Mouse (Mus musculus): ENCODE results near the gene Serpinb3b. TPM values are rescaled to one million over a fixed set of nuclear protein-coding genes. Genes with fewer than 3 reads are reported as not detected.
"Not testable (repeated sequence)": the region's sequence is repeated elsewhere in the genome, so short reads cannot be mapped to it uniquely, and the experiment has no call there.

Gene Serpinb3b
- not detected in 2 replicates for polyA plus RNA-seq (2015; fragmentation: Nextera tagmentation; extraction: Ambion mirVana)

GRCm38 (mm10) chr1:107278261-107278660, at the start of gene Serpinb3b, which contains the start of gene Serpinb3c:
Serpinb3b (minus strand) TSS chr1:107278361.
Serpinb3c (minus strand) TSS chr1:107278371.
- not testable (repeated sequence) for H3K4me3 ChIP-seq (replicated peaks; ENCODE audit: low read depth, low read length); H3K9ac ChIP-seq (ENCODE audit: low read depth, low read length); DNase-seq (ENCODE audit: low spot score); H3K27me3 ChIP-seq (ENCODE audit: insufficient read depth, low read length); ATAC-seq (replicated peaks; ENCODE audit: low FRiP score, low read depth); H3K4me1 ChIP-seq (replicated peaks; ENCODE audit: insufficient read depth, low read length); H3K4me2 ChIP-seq (ENCODE audit: low read length); H3K36me3 ChIP-seq (ENCODE audit: insufficient read depth, low read length); H3K27ac ChIP-seq; H3K9me3 ChIP-seq (replicated peaks; ENCODE audit: low read length)

GRCm38 (mm10) chr1:107243170-107243569, 35.0 kb downstream of the Serpinb3b start:
- H3K4me2 ChIP-seq (ENCODE audit: low read length); H3K27ac ChIP-seq; H3K4me3 ChIP-seq (replicated peaks; ENCODE audit: low read depth, low read length); H3K4me1 ChIP-seq (replicated peaks; ENCODE audit: insufficient read depth, low read length); H3K9ac ChIP-seq (ENCODE audit: low read depth, low read length); ATAC-seq (replicated peaks; ENCODE audit: low FRiP score, low read depth); H3K36me3 ChIP-seq (ENCODE audit: insufficient read depth, low read length); H3K9me3 ChIP-seq (replicated peaks; ENCODE audit: low read length); H3K27me3 ChIP-seq (ENCODE audit: insufficient read depth, low read length): not testable (repeated sequence)
- 41% methylated on average over 3 of the region's 3 CpGs for WGBS
- DNase-seq (ENCODE audit: low spot score), result peak; percentile 3
- peak; percentile 72 for TF ChIP-seq CTCF (IDR thresholded peaks at IDR 0.05; ENCODE audit: low read depth)

DNA sequence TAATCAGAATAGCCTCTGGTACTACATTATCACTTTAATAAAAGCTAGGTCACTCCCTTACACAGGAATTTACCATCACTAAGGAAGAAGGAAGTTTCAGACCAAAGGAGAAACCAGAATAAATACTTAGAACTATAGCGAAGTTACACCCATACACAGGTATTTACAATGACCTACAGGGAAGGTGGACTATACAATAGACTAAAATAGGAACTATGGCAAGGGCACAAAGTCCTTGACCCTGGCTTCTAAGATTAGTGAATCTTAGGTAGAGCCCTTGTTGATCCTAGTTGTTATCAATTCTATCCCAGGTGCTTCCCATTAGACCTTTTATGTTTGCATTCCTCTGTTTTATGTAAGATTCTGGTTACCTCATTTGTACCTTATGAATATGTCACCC, 60.9 kb downstream of the Serpinb3b start:
- not testable (repeated sequence) for H3K27me3 ChIP-seq (ENCODE audit: insufficient read depth, low read length); H3K27ac ChIP-seq; H3K9ac ChIP-seq (ENCODE audit: low read depth, low read length); H3K4me2 ChIP-seq (ENCODE audit: low read length); H3K4me3 ChIP-seq (replicated peaks; ENCODE audit: low read depth, low read length); ATAC-seq (replicated peaks; ENCODE audit: low FRiP score, low read depth); DNase-seq (ENCODE audit: low spot score); H3K36me3 ChIP-seq (ENCODE audit: insufficient read depth, low read length); H3K9me3 ChIP-seq (replicated peaks; ENCODE audit: low read length); H3K4me1 ChIP-seq (replicated peaks; ENCODE audit: insufficient read depth, low read length)
- 84% methylated on average over 1 of the region's 1 CpGs for WGBS

DNA sequence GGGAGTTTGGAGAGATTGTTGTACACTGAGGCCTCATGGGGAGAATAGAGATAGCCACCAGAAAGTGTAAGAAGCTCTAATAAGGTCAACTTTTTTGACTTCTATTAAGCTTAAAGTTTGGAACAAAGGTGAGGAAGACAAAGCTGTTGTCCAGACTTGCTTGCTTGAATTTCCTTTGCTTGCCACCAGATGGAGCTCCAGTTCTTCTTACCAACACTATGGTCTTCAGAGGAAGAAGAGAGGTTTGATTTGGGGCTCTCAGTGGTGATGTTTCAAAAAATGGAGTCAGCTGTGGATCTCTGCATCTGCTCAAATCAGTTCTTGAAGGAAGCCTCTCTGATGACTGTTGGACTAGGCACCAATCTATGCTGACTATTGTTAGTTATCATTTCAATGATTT, 150.7 kb downstream of the Serpinb3b start:
- ATAC-seq (replicated peaks; ENCODE audit: low FRiP score, low read depth); DNase-seq (ENCODE audit: low spot score); H3K9me3 ChIP-seq (replicated peaks; ENCODE audit: low read length); H3K9ac ChIP-seq (ENCODE audit: low read depth, low read length); H3K27me3 ChIP-seq (ENCODE audit: insufficient read depth, low read length); H3K4me3 ChIP-seq (replicated peaks; ENCODE audit: low read depth, low read length); H3K4me2 ChIP-seq (ENCODE audit: low read length); H3K27ac ChIP-seq; H3K4me1 ChIP-seq (replicated peaks; ENCODE audit: insufficient read depth, low read length); H3K36me3 ChIP-seq (ENCODE audit: insufficient read depth, low read length): not testable (repeated sequence)
- peak; percentile 51 for TF ChIP-seq CTCF (IDR thresholded peaks at IDR 0.05; ENCODE audit: low read depth)

Other genes starting within 250 kb of the Serpinb3b start
- gene Serpinb3a, start 226.1 kb downstream of the Serpinb3b start, polyA plus RNA-seq (2015; fragmentation: Nextera tagmentation; extraction: Ambion mirVana), result not detected in 2 replicates
- not detected in 2 replicates for gene Serpinb3d, start 194.9 kb downstream of the Serpinb3b start, polyA plus RNA-seq (2015; fragmentation: Nextera tagmentation; extraction: Ambion mirVana)
- not detected in 2 replicates for gene Serpinb3c, start within 50 bp of the Serpinb3b start, polyA plus RNA-seq (2015; fragmentation: Nextera tagmentation; extraction: Ambion mirVana)
- not detected in 2 replicates for gene Serpinb11, start 82.8 kb upstream of the Serpinb3b start, polyA plus RNA-seq (2015; fragmentation: Nextera tagmentation; extraction: Ambion mirVana)
- gene Serpinb7, start 121.3 kb upstream of the Serpinb3b start, polyA plus RNA-seq (2015; fragmentation: Nextera tagmentation; extraction: Ambion mirVana), result not detected in 2 replicates
- gene Serpinb2, start 233.1 kb upstream of the Serpinb3b start, polyA plus RNA-seq (2015; fragmentation: Nextera tagmentation; extraction: Ambion mirVana), result not detected in 2 replicates